Mouse (Mus musculus) liver, adult 2 months (tissue): Measurements from ENCODE around the gene Hcfc1r1. TPM values are rescaled to one million over a fixed set of nuclear protein-coding genes. Genes with fewer than 3 reads are reported as not detected.
A peak's percentile ranks its signal among the peaks of the same experiment; 100 is the strongest.

ENCODE experiments used
- DNase-seq: peaks from one replicate; pipeline ENCODE4 v3.0.0-alpha.2; 2011; ENCODE audit warnings: low read depth, low spot score; ENCODE audit errors: extremely low read depth
- H3K27ac ChIP-seq: fragments of 200-500 bp; replicated peaks from 2 replicates; pipeline ENCODE4 v1.5.1; 2012; ENCODE audit warnings: low read depth, mild to moderate bottlenecking, control low read depth, inconsistent platforms, low read length; ENCODE audit not compliant: insufficient read depth
- H3K27me3 ChIP-seq: fragments of 200-500 bp; 2 replicates; pipeline ENCODE4 v1.6.1; 2012; ENCODE audit warnings: mild to moderate bottlenecking, moderate library complexity, low read length, inconsistent platforms; ENCODE audit not compliant: control insufficient read depth, insufficient read depth
- H3K36me3 ChIP-seq: fragments of 200-500 bp; 2 replicates; pipeline ENCODE4 v1.6.1; 2012; ENCODE audit warnings: low read length, inconsistent platforms; ENCODE audit not compliant: control insufficient read depth, insufficient read depth
- H3K4me1 ChIP-seq: fragments of 200-500 bp; 2 replicates; pipeline ENCODE4 v1.6.1; 2011; ENCODE audit warnings: low read length; ENCODE audit not compliant: control insufficient read depth, insufficient read depth
- H3K4me3 ChIP-seq: fragments of 200-500 bp; 2 replicates; pipeline ENCODE4 v1.5.1; 2011; ENCODE audit warnings: low read depth, mild to moderate bottlenecking, control low read depth, low read length, moderate library complexity; ENCODE audit not compliant: insufficient read depth
- H3K79me2 ChIP-seq: fragments of 200-500 bp; 2 replicates; pipeline ENCODE4 v1.6.1; 2012; ENCODE audit warnings: inconsistent platforms, mild to moderate bottlenecking, low read length, moderate library complexity; ENCODE audit not compliant: control insufficient read depth, insufficient read depth
- H3K9ac ChIP-seq: fragments of 200-500 bp; 2 replicates; pipeline ENCODE4 v1.6.1; 2012; ENCODE audit warnings: low read depth, mild to moderate bottlenecking, control low read depth, inconsistent platforms, low read length
- CTCF ChIP-seq: fragments of 200-500 bp; IDR thresholded peaks from 2 replicates; pipeline ENCODE4 v1.5.1; 2011; ENCODE audit warnings: low read depth, low read length, control low read depth
- POLR2A ChIP-seq: fragments of 200-500 bp; IDR thresholded peaks from 2 replicates; pipeline ENCODE4 v1.6.1; 2011; ENCODE audit warnings: low read length, control low read depth; ENCODE audit not compliant: insufficient read depth; ENCODE audit errors: extremely low read depth
- WGBS: fragments of 180-500 bp; shearing (Covaris S2); methylation state at CpG from one replicate; pipeline ENCODE4 v1.1.7; 2018; 5-methylcytosine and 5-hydroxymethylcytosine counted together
- polyA plus RNA-seq: library from polyadenylated mRNA; depleted of rRNA; stranded (reverse); fragments of >200 nt; gene quantifications from 2 replicates; pipeline ENCODE4 v1.2.3, GENCODE M21; 2012; rRNA removed
- total RNA-seq: library from RNA; depleted of rRNA; stranded (reverse); fragments of >200 nt; gene quantifications from 2 replicates; pipeline ENCODE4 v1.2.3, GENCODE M21; 2014; rRNA removed

Gene Hcfc1r1
- total RNA-seq, result 9.3 and 11.5 TPM in 2 replicates
- 142 and 189 TPM in 2 replicates for polyA plus RNA-seq

DNA sequence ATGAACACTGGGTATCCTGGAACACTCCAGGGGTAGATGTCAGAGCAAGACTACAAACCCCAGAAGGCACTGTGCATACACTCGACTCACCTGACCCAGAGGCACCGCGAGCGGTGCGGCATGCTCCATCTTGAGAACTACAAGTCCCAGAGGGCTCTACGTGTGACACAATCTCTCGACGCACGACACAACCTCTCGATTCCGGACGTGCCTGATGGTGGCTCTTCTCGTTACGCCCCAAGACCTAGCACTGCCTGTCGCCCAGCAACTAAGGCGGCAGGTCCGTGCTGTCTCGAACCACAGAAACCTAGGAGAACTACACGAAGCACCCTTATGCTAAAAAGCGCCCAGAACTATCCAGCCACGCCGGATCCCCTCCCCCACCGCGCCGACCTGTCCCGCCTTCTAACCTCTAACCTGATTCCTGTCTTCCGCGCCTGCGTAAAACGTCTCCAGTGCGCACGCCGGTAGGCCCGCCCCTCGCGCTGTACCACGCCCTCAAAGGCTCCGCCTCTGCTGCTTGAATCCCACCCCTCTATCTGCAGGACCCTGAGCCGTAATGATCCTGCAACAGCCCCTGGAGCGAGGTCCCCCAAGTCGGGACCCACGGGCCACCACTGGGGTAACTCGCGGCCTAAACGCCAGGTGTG, at the start of gene Hcfc1r1, which contains the start of gene Thoc6:
Gene Hcfc1r1 (plus strand): TSS at position 173 of the 650 bp plus-strand sequence.
Gene Thoc6 (minus strand): TSS at position 459 of the 650 bp plus-strand sequence.
- no peaks in the 10 kb centered on the region for H3K27me3 ChIP-seq
- H3K79me2 ChIP-seq, result no peaks in the 10 kb centered on the region
- peaks cover 12% of the 10 kb centered on the region for H3K4me1 ChIP-seq
- peak within 1 kb of the TSS; percentile 74 for H3K9ac ChIP-seq
- peak within 1 kb of the TSS; percentile 59 for H3K4me3 ChIP-seq
- WGBS, result under 1% methylated on average over 45 of the region's 45 CpGs
- no peaks in the 10 kb centered on the region for H3K36me3 ChIP-seq
- peak; percentile 98 for DNase-seq
- peak; percentile 41 for TF ChIP-seq POLR2A
- TF ChIP-seq CTCF, result no peak
- H3K27ac ChIP-seq, result peak within 1 kb of the TSS; percentile 77

GRCm38 (mm10) chr17:23627813-23628212, 45.6 kb upstream of the Hcfc1r1 start:
- 54% methylated on average over 7 of the region's 7 CpGs for WGBS
- no peak for DNase-seq
- Histone ChIP-seq H3K4me3 (no peak overlapping the region), H3K4me1 (no peaks in the 10 kb centered on the region), H3K36me3 (no peaks in the 10 kb centered on the region), H3K27me3 (no peaks in the 10 kb centered on the region), H3K79me2 (no peaks in the 10 kb centered on the region), H3K27ac (no peak overlapping the region), H3K9ac (no peak overlapping the region)
- TF ChIP-seq POLR2A, result no peak
- no peak for TF ChIP-seq CTCF

DNA sequence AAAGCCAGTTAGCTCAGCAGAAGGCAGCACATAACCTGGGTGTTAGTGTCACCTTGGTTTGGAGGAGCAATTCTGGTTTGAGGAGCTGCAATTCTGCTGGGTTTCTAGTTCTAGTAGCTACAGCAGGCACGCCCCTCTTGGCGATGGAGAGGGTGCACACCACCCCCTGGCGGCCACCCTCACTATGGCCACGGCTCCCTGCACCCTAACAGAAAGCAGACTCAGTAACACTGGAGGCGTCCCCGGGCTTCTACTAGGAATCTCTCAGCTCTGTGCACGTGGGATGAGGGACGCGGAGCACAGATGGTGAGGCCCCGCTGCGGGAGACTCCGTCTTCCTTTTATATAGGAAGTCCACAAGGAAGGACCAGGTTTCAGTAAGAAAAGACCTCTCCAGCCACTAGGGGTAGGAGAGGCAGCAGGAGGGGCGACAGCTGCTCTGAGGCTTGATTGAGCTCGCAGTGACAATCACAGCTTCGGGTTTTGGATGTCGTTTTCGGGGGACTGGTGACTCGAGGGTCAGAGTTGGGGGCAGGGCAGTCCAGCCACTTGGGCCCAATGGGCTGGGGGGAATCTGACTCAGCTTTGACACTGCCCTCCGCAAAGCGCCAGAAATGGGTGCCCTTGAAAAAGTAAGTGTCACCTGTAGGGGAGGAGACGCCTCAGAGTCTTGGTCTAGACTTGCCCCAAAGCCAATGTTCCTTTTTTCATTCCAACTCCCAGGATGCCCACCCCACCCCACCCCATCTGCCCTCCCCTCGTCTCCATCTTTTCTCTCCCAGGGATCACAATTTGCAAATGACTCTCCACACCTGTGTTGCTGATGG, 43.0 kb upstream of the Hcfc1r1 start:
- H3K9ac ChIP-seq, result no peak overlapping the region
- H3K4me1 ChIP-seq, result no peaks in the 10 kb centered on the region
- DNase-seq, result peak; percentile 7
- no peak overlapping the region for H3K27ac ChIP-seq
- H3K79me2 ChIP-seq, result no peaks in the 10 kb centered on the region
- 14% methylated on average over 22 of the region's 22 CpGs for WGBS
- no peak overlapping the region for H3K4me3 ChIP-seq
- H3K36me3 ChIP-seq, result no peaks in the 10 kb centered on the region
- no peaks in the 10 kb centered on the region for H3K27me3 ChIP-seq
- TF ChIP-seq POLR2A (no peak), CTCF (peak; percentile 83)

- no peaks in the 10 kb centered on the region for H3K4me1 ChIP-seq
- H3K36me3 ChIP-seq, result no peaks in the 10 kb centered on the region
- H3K4me3 ChIP-seq, result no peak overlapping the region
- TF ChIP-seq POLR2A (no peak), CTCF (no peak)
- DNase-seq, result no peak
- no peak overlapping the region for H3K27ac ChIP-seq
- H3K27me3 ChIP-seq, result no peaks in the 10 kb centered on the region
- 75% methylated on average over 8 of the region's 8 CpGs for WGBS
- H3K9ac ChIP-seq, result no peak overlapping the region
- no peaks in the 10 kb centered on the region for H3K79me2 ChIP-seq
These were observed 42.2 kb upstream of the Hcfc1r1 start for GRCm38 (mm10) chr17:23631241-23631640.

- H3K79me2 ChIP-seq, result no peaks in the 10 kb centered on the region
- TF ChIP-seq CTCF (no peak), POLR2A (no peak)
- H3K36me3 ChIP-seq, result no peaks in the 10 kb centered on the region
- 2% methylated on average over 58 of the region's 58 CpGs for WGBS
- peak within 1 kb of the TSS; percentile 28; the same call in 1 of the 2 replicates for H3K9ac ChIP-seq
- no peak for DNase-seq
- H3K4me1 ChIP-seq, result peaks cover 2% of the 10 kb centered on the region; the same call in 1 of the 2 replicates
- H3K27ac ChIP-seq, result no peak within 1 kb of the TSS
- H3K4me3 ChIP-seq, result peak within 1 kb of the TSS; percentile 50; the same call in 1 of the 2 replicates
- peaks cover 13% of the 10 kb centered on the region for H3K27me3 ChIP-seq
These were observed 28.5 kb upstream of the Hcfc1r1 start, which contains the start of gene Mmp25 for GRCm38 (mm10) chr17:23644613-23645495. Gene Mmp25 (minus strand): TSS chr17:23645277.
